Mouse (Mus musculus) limb, embryonic 15.5 days (tissue): ENCODE measurements around the gene Fxyd3. TPM values are rescaled to one million over a fixed set of nuclear protein-coding genes. Genes with fewer than 3 reads are reported as not detected.

Source experiments
- ATAC-seq: fragments of 200-750 bp; cut with Nextera tagmentation; 2 replicates; pipeline ENCODE4 v1.8.0; 2017; ENCODE audit warnings: low read depth, moderate TSS enrichment; ENCODE audit not compliant: insufficient number of reproducible peaks, low FRiP score, low TSS enrichment
- H3K27ac ChIP-seq: fragments of 300-500 bp; sonication (generic); 2 replicates; pipeline ENCODE4 v1.5.1; 2015; ENCODE audit warnings: moderate library complexity, mild to moderate bottlenecking, inconsistent platforms
- H3K27me3 ChIP-seq: fragments of 300-500 bp; sonication (generic); 2 replicates; pipeline ENCODE4 v1.6.1; 2015; ENCODE audit warnings: inconsistent platforms
- H3K36me3 ChIP-seq: fragments of 300-500 bp; sonication (generic); 2 replicates; pipeline ENCODE4 v1.6.1; 2015; ENCODE audit warnings: inconsistent platforms
- H3K4me1 ChIP-seq: fragments of 300-500 bp; sonication (generic); 2 replicates; pipeline ENCODE4 v1.6.1; 2015; ENCODE audit warnings: inconsistent platforms
- H3K4me2 ChIP-seq: fragments of 300-500 bp; sonication (generic); 2 replicates; pipeline ENCODE4 v1.6.1; 2015; ENCODE audit warnings: mild to moderate bottlenecking, inconsistent platforms
- H3K4me3 ChIP-seq: fragments of 300-500 bp; sonication (generic); 2 replicates; pipeline ENCODE4 v1.5.1; 2015; ENCODE audit warnings: mild to moderate bottlenecking, inconsistent platforms
- H3K9ac ChIP-seq: fragments of 300-500 bp; sonication (generic); 2 replicates; pipeline ENCODE4 v1.6.1; 2015; ENCODE audit warnings: inconsistent platforms
- H3K9me3 ChIP-seq: fragments of 300-500 bp; sonication (generic); 2 replicates; pipeline ENCODE4 v1.6.1; 2016; ENCODE audit warnings: inconsistent platforms
- WGBS: fragments of 180-500 bp; shearing (Covaris S2); methylation state at CpG from one replicate; pipeline ENCODE4 v1.1.7; 2015; 5-methylcytosine and 5-hydroxymethylcytosine counted together
- polyA plus RNA-seq: library from polyadenylated mRNA; unstranded; fragments of >200 nt; fragmentation: Nextera tagmentation; extraction: Ambion mirVana; gene quantifications from 2 replicates; pipeline ENCODE4 v1.2.1, GENCODE M21; 2015

The Fxyd3 gene
- polyA plus RNA-seq: 76.1 and 91.8 TPM in 2 replicates

DNA sequence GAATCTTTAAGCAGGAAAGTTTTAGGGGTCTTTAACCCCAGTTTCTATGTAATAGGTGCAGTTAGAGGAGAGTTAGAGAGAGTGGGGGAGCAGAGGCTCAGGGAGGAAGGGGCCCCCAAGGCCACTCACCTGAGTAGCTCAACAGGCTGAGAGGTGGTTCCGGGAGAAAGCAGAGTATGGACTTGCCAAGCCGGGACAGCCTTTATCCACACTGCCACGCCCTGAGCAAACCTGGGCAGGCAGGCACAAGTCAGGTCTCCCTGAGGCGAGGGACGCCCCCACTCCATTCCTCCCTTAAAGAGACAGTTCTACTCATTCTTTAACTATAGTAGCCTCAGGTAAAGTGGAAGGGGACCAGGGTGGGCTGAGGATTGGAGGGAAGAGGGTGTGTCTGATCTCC is at the start of gene Fxyd3:
Gene Fxyd3, minus strand, starts transcription at position 213 of the 400 bp plus-strand sequence.
- Histone ChIP-seq H3K4me1 (peaks cover 33% of the 10 kb centered on the region), H3K27me3 (no peaks in the 10 kb centered on the region), H3K27ac (peak within 1 kb of the TSS; percentile 59), H3K4me3 (peak within 1 kb of the TSS; percentile 21), H3K36me3 (no peaks in the 10 kb centered on the region), H3K9ac (peak within 1 kb of the TSS; percentile 4; the same call in 1 of the 2 replicates), H3K9me3 (no peaks in the 10 kb centered on the region), H3K4me2 (peak within 1 kb of the TSS; percentile 25)
- ATAC-seq: no peak
- WGBS: 25% methylated on average over 5 of the region's 5 CpGs

DNA sequence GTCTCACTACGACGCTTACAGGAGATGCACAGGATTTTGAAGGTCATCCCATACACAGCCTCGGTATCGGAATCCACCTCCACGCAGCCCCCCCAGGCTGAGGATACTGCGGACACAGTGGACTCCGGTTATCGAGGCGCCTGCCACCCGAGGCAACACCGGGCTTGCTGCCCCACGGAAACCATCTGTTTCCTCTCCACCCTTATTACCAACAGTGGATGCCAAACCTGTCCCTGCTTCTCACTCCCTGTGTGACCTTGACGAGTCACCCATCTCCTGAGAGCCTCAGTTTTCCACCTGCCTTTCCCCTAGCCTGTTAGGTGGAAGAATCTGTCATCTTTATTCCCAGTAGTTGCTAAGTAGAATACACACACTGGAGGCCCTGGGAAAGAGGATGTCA is 48.6 kb upstream of the Fxyd3 start:
- WGBS: 74% methylated on average over 13 of the region's 13 CpGs

DNA sequence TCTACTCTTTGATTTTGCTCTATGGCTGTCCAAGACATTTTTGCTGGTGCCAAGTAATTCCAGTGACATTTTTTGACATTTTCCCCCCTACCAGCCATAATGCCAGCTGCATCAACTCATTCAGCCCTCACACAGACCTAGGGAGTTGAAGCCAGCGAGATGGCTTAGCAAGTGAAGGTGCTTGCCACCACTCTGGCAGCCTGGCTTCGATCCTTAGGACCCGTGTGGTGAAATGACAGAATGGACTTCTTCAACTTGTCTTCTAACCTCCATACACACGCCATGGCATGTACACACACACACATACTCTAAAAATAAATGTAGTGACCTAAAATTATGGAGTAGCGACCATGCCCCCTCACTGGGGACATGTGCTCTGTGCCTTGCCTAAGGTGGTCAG is 47.9 kb upstream of the Fxyd3 start:
- no peak for ATAC-seq
- 80% methylated on average over 5 of the region's 5 CpGs for WGBS

More for the DNA sequence above, 48.6 kb upstream of the Fxyd3 start:
- Histone ChIP-seq H3K9ac (no peak overlapping the region), H3K27me3 (peaks cover 31% of the 10 kb centered on the region), H3K4me1 (peaks cover 17% of the 10 kb centered on the region), H3K4me2 (no peak overlapping the region), H3K36me3 (peaks cover 17% of the 10 kb centered on the region), H3K27ac (no peak overlapping the region), H3K4me3 (no peak overlapping the region), H3K9me3 (no peaks in the 10 kb centered on the region)
- no peak for ATAC-seq

GRCm38 (mm10) chr7:31123697-31124096 is 47.2 kb upstream of the Fxyd3 start:
- Histone ChIP-seq H3K4me2 (no peak overlapping the region), H3K9ac (no peak overlapping the region), H3K9me3 (no peaks in the 10 kb centered on the region), H3K4me1 (peaks cover 17% of the 10 kb centered on the region), H3K27ac (no peak overlapping the region), H3K36me3 (peaks cover 3% of the 10 kb centered on the region), H3K27me3 (peaks cover 31% of the 10 kb centered on the region), H3K4me3 (no peak overlapping the region)
- no peak for ATAC-seq
- 76% methylated on average over 3 of the region's 3 CpGs for WGBS

More for the DNA sequence above, 47.9 kb upstream of the Fxyd3 start:
- Histone ChIP-seq H3K27ac (no peak overlapping the region), H3K4me2 (no peak overlapping the region), H3K4me1 (peaks cover 17% of the 10 kb centered on the region), H3K9ac (no peak overlapping the region), H3K4me3 (no peak overlapping the region), H3K9me3 (no peaks in the 10 kb centered on the region), H3K27me3 (peaks cover 31% of the 10 kb centered on the region), H3K36me3 (peaks cover 10% of the 10 kb centered on the region)

- no peaks in the 10 kb centered on the region for H3K36me3 ChIP-seq
- ATAC-seq: no peak
- peaks cover 31% of the 10 kb centered on the region for H3K27me3 ChIP-seq
- H3K4me3 ChIP-seq: no peak overlapping the region
- H3K27ac ChIP-seq: no peak overlapping the region
- WGBS: 86% methylated on average over 16 of the region's 16 CpGs
- no peak overlapping the region for H3K4me2 ChIP-seq
- H3K9me3 ChIP-seq: no peaks in the 10 kb centered on the region
- no peak overlapping the region for H3K9ac ChIP-seq
- H3K4me1 ChIP-seq: peaks cover 17% of the 10 kb centered on the region
These were observed 46.4 kb upstream of the Fxyd3 start for GRCm38 (mm10) chr7:31122641-31123631.

- Histone ChIP-seq H3K27me3 (peaks cover 2% of the 10 kb centered on the region), H3K4me1 (peaks cover 10% of the 10 kb centered on the region), H3K27ac (no peak overlapping the region), H3K9ac (no peak overlapping the region), H3K4me3 (no peak overlapping the region), H3K4me2 (no peak overlapping the region), H3K9me3 (no peaks in the 10 kb centered on the region), H3K36me3 (no peaks in the 10 kb centered on the region)
- no peak for ATAC-seq
- 82% methylated on average over 5 of the region's 5 CpGs for WGBS
These were observed 43.1 kb upstream of the Fxyd3 start for GRCm38 (mm10) chr7:31119556-31119955.

DNA sequence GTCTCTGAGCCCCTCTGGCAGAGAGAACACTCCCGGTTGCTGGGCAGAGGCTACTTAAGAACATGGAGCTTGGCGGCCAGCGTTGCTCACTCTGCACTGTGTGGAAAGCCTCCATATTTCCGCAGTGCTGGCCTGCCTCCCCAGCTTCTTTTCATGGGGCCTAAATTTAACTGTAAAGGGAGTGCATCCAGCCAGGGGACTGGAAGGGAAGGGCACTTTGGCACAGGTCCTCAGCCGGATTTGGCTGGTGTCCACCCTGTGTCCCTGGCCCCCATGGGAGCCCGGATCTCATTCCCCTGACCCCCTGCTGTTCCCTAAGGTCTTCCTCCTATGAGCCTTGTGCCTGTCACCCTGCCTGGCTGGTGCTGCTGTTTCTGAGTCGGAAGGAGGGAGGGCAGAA is 42.0 kb upstream of the Fxyd3 start:
- no peaks in the 10 kb centered on the region for H3K9me3 ChIP-seq
- 65% methylated on average over 7 of the region's 7 CpGs for WGBS
- no peak for ATAC-seq
- H3K9ac ChIP-seq: no peak overlapping the region
- no peak overlapping the region for H3K4me3 ChIP-seq
- no peak overlapping the region for H3K27ac ChIP-seq
- peaks cover 10% of the 10 kb centered on the region for H3K4me1 ChIP-seq
- no peaks in the 10 kb centered on the region for H3K27me3 ChIP-seq
- no peak overlapping the region for H3K4me2 ChIP-seq
- no peaks in the 10 kb centered on the region for H3K36me3 ChIP-seq

DNA sequence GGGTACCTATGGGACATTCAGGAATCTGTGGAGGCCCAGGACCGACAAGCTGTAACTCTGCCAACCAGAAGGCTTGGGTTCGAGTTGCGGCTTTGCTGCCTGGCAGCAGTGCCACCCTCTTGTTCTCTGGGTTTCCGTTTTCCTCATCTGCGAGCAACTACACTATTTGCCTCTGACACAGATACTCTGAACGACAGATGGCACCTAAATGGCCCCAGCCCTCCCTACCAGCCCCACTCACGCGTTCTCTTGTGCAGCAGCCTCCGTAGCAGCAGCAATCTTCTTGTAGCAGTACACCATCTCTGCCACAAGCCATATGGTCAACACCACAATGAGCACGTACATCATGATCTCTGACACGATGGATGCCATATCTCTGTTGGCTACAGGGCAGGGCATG is 41.0 kb upstream of the Fxyd3 start:
- Histone ChIP-seq H3K9me3 (no peaks in the 10 kb centered on the region), H3K27ac (no peak overlapping the region), H3K4me1 (peaks cover 10% of the 10 kb centered on the region), H3K36me3 (no peaks in the 10 kb centered on the region), H3K4me3 (no peak overlapping the region), H3K27me3 (no peaks in the 10 kb centered on the region), H3K9ac (no peak overlapping the region), H3K4me2 (no peak overlapping the region)
- 87% methylated on average over 11 of the region's 11 CpGs for WGBS
- ATAC-seq: no peak

GRCm38 (mm10) chr7:31116721-31117145 is 40.2 kb upstream of the Fxyd3 start:
- no peak overlapping the region for H3K27ac ChIP-seq
- WGBS: 45% methylated on average over 15 of the region's 16 CpGs
- H3K9ac ChIP-seq: no peak overlapping the region
- H3K4me2 ChIP-seq: no peak overlapping the region
- no peak for ATAC-seq
- H3K27me3 ChIP-seq: no peaks in the 10 kb centered on the region
- no peaks in the 10 kb centered on the region for H3K36me3 ChIP-seq
- H3K4me3 ChIP-seq: no peak overlapping the region
- peaks cover 10% of the 10 kb centered on the region for H3K4me1 ChIP-seq
- H3K9me3 ChIP-seq: no peaks in the 10 kb centered on the region

GRCm38 (mm10) chr7:31115587-31116043 is 39.1 kb upstream of the Fxyd3 start:
- Histone ChIP-seq H3K4me3 (no peak overlapping the region), H3K36me3 (no peaks in the 10 kb centered on the region), H3K4me1 (peaks cover 10% of the 10 kb centered on the region), H3K9ac (no peak overlapping the region), H3K9me3 (no peaks in the 10 kb centered on the region), H3K27ac (no peak overlapping the region; the same call in 1 of the 2 replicates), H3K27me3 (no peaks in the 10 kb centered on the region), H3K4me2 (peak overlapping the region; percentile 35; the same call in 1 of the 2 replicates)
- 38% methylated on average over 17 of the region's 17 CpGs for WGBS
- no peak for ATAC-seq

- Histone ChIP-seq H3K4me2 (peak within 1 kb of the TSS; percentile 35), H3K27ac (no peak within 1 kb of the TSS; the same call in 1 of the 2 replicates), H3K36me3 (no peaks in the 10 kb centered on the region), H3K4me1 (peaks cover 10% of the 10 kb centered on the region), H3K9ac (no peak within 1 kb of the TSS), H3K4me3 (no peak within 1 kb of the TSS), H3K9me3 (no peaks in the 10 kb centered on the region), H3K27me3 (no peaks in the 10 kb centered on the region)
- no peak for ATAC-seq
- WGBS: 20% methylated on average over 15 of the region's 15 CpGs
These were observed 38.7 kb upstream of the Fxyd3 start, which contains the start of gene Hpn for GRCm38 (mm10) chr7:31115182-31115581. TSS of gene Hpn (minus strand) at chr7:31115290.

- ATAC-seq: no peak
- Histone ChIP-seq H3K4me1 (peaks cover 10% of the 10 kb centered on the region), H3K27ac (no peak overlapping the region), H3K4me3 (no peak overlapping the region), H3K4me2 (peak overlapping the region; percentile 35; the same call in 1 of the 2 replicates), H3K9me3 (no peaks in the 10 kb centered on the region), H3K36me3 (no peaks in the 10 kb centered on the region), H3K9ac (no peak overlapping the region), H3K27me3 (no peaks in the 10 kb centered on the region)
- 53% methylated on average over 10 of the region's 10 CpGs for WGBS
These were observed 38.1 kb upstream of the Fxyd3 start for GRCm38 (mm10) chr7:31114646-31115045.
